Mouse (Mus musculus) liver, embryonic 14.5 days (tissue): Measurements from ENCODE around the gene Stx2. TPM values are rescaled to one million over a fixed set of nuclear protein-coding genes. Genes with fewer than 3 reads are reported as not detected.

Experiments used
- ATAC-seq: fragments of 200-750 bp; cut with Nextera tagmentation; 2 replicates; pipeline ENCODE4 v1.8.0; 2017; ENCODE audit warnings: moderate number of reproducible peaks, mild to moderate bottlenecking, moderate library complexity; ENCODE audit not compliant: insufficient read depth
- DNase-seq, 3 experiments: peaks; one replicate each; pipeline ENCODE4 v3.0.0-alpha.2; 2012 to 2013; ENCODE audit warnings: low read depth in 3 of 3, low spot score in 3 of 3
- H3K27ac ChIP-seq: fragments of 300-500 bp; sonication (generic); 2 replicates; pipeline ENCODE4 v1.5.1; 2014; ENCODE audit warnings: moderate library complexity, mild to moderate bottlenecking, control low read depth, inconsistent platforms
- H3K27me3 ChIP-seq: fragments of 300-500 bp; sonication (generic); 2 replicates; pipeline ENCODE4 v1.6.1; 2014; ENCODE audit warnings: mild to moderate bottlenecking, low read length, moderate library complexity; ENCODE audit not compliant: control insufficient read depth, insufficient read depth
- H3K36me3 ChIP-seq: fragments of 300-500 bp; sonication (generic); replicated peaks from 2 replicates; pipeline ENCODE4 v1.6.1; 2014; ENCODE audit warnings: low read depth; ENCODE audit not compliant: control insufficient read depth, insufficient read depth
- H3K4me1 ChIP-seq, 2 experiments: fragments of 200-500 bp in 1 of 2; fragments of 300-500 bp in 1 of 2; sonication (generic) in 1 of 2; replicated peaks; 2 replicates each; pipeline ENCODE4 v1.6.1; 2012 to 2014; ENCODE audit warnings: antibody characterized with exemption in 1 of 2, inconsistent platforms in 1 of 2, low read length in 1 of 2; ENCODE audit not compliant: control insufficient read depth in 2 of 2, insufficient read depth in 2 of 2
- H3K4me2 ChIP-seq: fragments of 300-500 bp; sonication (generic); 2 replicates; pipeline ENCODE4 v1.6.1; 2014; ENCODE audit warnings: low read depth, mild to moderate bottlenecking, control low read depth, moderate library complexity
- H3K4me3 ChIP-seq, 2 experiments: fragments of 200-500 bp in 1 of 2; fragments of 300-500 bp in 1 of 2; sonication (generic) in 1 of 2; 2 replicates each; pipeline ENCODE4 v1.5.1; 2012 to 2014; ENCODE audit warnings: low read depth in 2 of 2, low read length in 2 of 2, mild to moderate bottlenecking in 2 of 2, control low read depth in 1 of 2, inconsistent platforms in 1 of 2, moderate library complexity in 1 of 2; ENCODE audit not compliant: insufficient read depth in 1 of 2
- H3K9ac ChIP-seq: fragments of 300-500 bp; sonication (generic); replicated peaks from 2 replicates; pipeline ENCODE4 v1.6.1; 2014; ENCODE audit warnings: mild to moderate bottlenecking, control low read depth, moderate library complexity
- H3K9me3 ChIP-seq: fragments of 300-500 bp; sonication (generic); 2 replicates; pipeline ENCODE4 v1.6.1; 2016; ENCODE audit warnings: low read length, mixed read lengths; ENCODE audit not compliant: control insufficient read depth
- CTCF ChIP-seq: IDR thresholded peaks from 2 replicates; pipeline ENCODE4 v1.5.1; 2016; ENCODE audit warnings: antibody characterized with exemption, low read depth, control low read depth
- EP300 ChIP-seq: IDR thresholded peaks from 2 replicates; pipeline ENCODE4 v1.6.1; 2016; ENCODE audit warnings: antibody characterized with exemption, low read depth
- WGBS: fragments of 180-500 bp; shearing (Covaris S2); extraction: QIAGEN DNeasy Blood & Tissue Kit; methylation state at CpG from one replicate; pipeline ENCODE4 v1.1.7; 2014; ENCODE audit not compliant: insufficient replicate concordance; 5-methylcytosine and 5-hydroxymethylcytosine counted together
- polyA plus RNA-seq, 2 experiments: library from polyadenylated mRNA; depleted of rRNA in 1 of 2; stranded (reverse) in 1 of 2; unstranded in 1 of 2; fragments of >200 nt; fragmentation: Nextera tagmentation in 1 of 2; extraction: Ambion mirVana in 1 of 2; gene quantifications; 2 replicates each; pipeline versions ENCODE4 v1.2.1 to v1.2.3; 2012 to 2014

The Stx2 gene
- polyA plus RNA-seq, 2 experiments, result 68.1 to 75.0 TPM

DNA sequence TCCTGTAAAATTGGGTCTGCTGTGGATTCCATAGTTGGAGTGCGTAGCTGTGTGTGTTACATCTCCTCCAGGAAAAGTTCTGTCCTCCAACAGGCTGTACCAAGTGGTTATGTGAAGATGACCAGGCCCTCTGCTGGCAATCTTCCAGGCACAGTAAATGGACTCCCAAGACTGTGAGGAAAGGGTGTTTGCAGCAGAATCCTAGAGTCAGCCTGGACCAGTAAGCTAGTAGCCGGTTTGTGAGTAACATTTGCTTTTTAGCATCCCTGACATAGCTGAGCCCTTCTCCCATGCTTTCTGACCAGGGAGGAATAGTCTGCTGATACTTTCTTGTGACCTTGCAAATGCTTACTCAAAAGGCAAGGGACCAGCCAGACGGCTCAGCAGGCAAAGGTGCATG lies 17.8 kb upstream of the Stx2 start:
- DNase-seq (no peak), ATAC-seq (no peak)

GRCm38 (mm10) chr5:129025725-129026124 lies 17.4 kb upstream of the Stx2 start:
- Histone ChIP-seq H3K9ac (no peak overlapping the region), H3K4me3 (no peak overlapping the region), H3K27me3 (no peaks in the 10 kb centered on the region), H3K4me2 (no peak overlapping the region), H3K27ac (no peak overlapping the region), H3K4me1 (peaks cover 4% of the 10 kb centered on the region in 2 experiments; a peak in 2 of 4 replicates), H3K36me3 (peaks cover 46% of the 10 kb centered on the region), H3K9me3 (no peaks in the 10 kb centered on the region)
- TF ChIP-seq CTCF (no peak), EP300 (no peak)
- WGBS, result 87% methylated on average over 2 of the region's 2 CpGs
- ATAC-seq, result no peak
- DNase-seq, result no peak

More for the DNA sequence above, 17.8 kb upstream of the Stx2 start:
- no peak overlapping the region for H3K4me2 ChIP-seq
- 85% methylated on average over 3 of the region's 3 CpGs for WGBS
- no peaks in the 10 kb centered on the region for H3K9me3 ChIP-seq
- H3K36me3 ChIP-seq, result peaks cover 42% of the 10 kb centered on the region
- no peak overlapping the region for H3K9ac ChIP-seq
- H3K4me3 ChIP-seq, result no peak overlapping the region
- TF ChIP-seq EP300 (no peak), CTCF (no peak)
- H3K27ac ChIP-seq, result no peak overlapping the region
- H3K4me1 ChIP-seq, result peaks cover 4% of the 10 kb centered on the region in 2 experiments; a peak in 2 of 4 replicates
- no peaks in the 10 kb centered on the region for H3K27me3 ChIP-seq

GRCm38 (mm10) chr5:129025048-129025447 lies 16.7 kb upstream of the Stx2 start:
- Histone ChIP-seq H3K27me3 (no peaks in the 10 kb centered on the region), H3K9me3 (no peaks in the 10 kb centered on the region), H3K9ac (no peak overlapping the region), H3K4me1 (peaks cover 4% of the 10 kb centered on the region in 2 experiments; a peak in 2 of 4 replicates), H3K4me3 (no peak overlapping the region), H3K27ac (no peak overlapping the region), H3K36me3 (peaks cover 46% of the 10 kb centered on the region), H3K4me2 (no peak overlapping the region)
- DNase-seq, result no peak
- ATAC-seq, result no peak
- 48% methylated on average over 2 of the region's 2 CpGs for WGBS
- TF ChIP-seq CTCF (peak; percentile 49; the same call in 1 of the 2 replicates), EP300 (no peak)

DNA sequence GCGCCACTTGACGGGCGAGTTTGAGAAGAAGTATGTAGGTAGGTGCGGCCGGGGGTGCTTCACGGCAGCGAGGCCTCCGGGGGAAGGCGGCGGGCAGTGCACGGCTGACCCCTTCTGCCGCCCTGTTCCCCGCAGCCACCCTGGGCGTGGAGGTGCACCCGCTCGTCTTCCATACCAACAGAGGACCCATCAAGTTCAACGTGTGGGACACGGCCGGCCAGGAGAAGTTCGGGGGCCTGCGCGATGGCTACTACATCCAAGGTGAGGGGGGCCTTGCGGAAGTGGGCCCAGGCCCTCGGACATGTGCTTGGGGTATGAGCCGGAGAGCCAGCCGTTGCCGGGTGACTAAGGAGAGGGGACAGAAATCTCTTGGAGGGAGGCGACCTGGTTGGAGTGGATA lies 12.4 kb upstream of the Stx2 start:
- 5% methylated on average over 28 of the region's 28 CpGs for WGBS
- DNase-seq (no peak), ATAC-seq (no peak)
- peaks cover 44% of the 10 kb centered on the region for H3K36me3 ChIP-seq
- H3K4me2 ChIP-seq, result peak overlapping the region; percentile 96
- H3K4me1 ChIP-seq, result peaks cover 16 to 17% of the 10 kb centered on the region in 2 experiments
- peak overlapping the region; percentile 96 for H3K9ac ChIP-seq
- TF ChIP-seq CTCF, result no peak
- TF ChIP-seq EP300, result no peak
- H3K27me3 ChIP-seq, result no peaks in the 10 kb centered on the region
- peak overlapping the region; percentile 82 for H3K27ac ChIP-seq
- H3K4me3 ChIP-seq, result peak overlapping the region; percentile 72 to 98
- no peaks in the 10 kb centered on the region for H3K9me3 ChIP-seq

GRCm38 (mm10) chr5:129020300-129020668 lies 11.9 kb upstream of the Stx2 start:
- ATAC-seq (peak; percentile 58), DNase-seq (no peak)
- Histone ChIP-seq H3K4me3 (peak overlapping the region; percentile 72 to 98), H3K4me2 (peak overlapping the region; percentile 96), H3K9ac (peak overlapping the region; percentile 96), H3K4me1 (peaks cover 16 to 17% of the 10 kb centered on the region in 2 experiments), H3K27ac (peak overlapping the region; percentile 82), H3K36me3 (peaks cover 41% of the 10 kb centered on the region), H3K27me3 (no peaks in the 10 kb centered on the region), H3K9me3 (no peaks in the 10 kb centered on the region)
- TF ChIP-seq CTCF (no peak), EP300 (no peak)
- WGBS, result under 1% methylated on average over 56 of the region's 56 CpGs
